Mouse (Mus musculus) gastrocnemius, adult 2 months (tissue): ENCODE data around the gene Vps29. TPM values are rescaled to one million over a fixed set of nuclear protein-coding genes. Genes with fewer than 3 reads are reported as not detected.

ENCODE experiments used
- DNase-seq: peaks from one replicate; pipeline ENCODE4 v3.0.0; 2022
- H3K27ac ChIP-seq: fragments of 200-600 bp; 2 replicates; pipeline ENCODE4 v1.8.1; 2022; ENCODE audit warnings: mild to moderate bottlenecking
- H3K4me3 ChIP-seq: fragments of 200-600 bp; 2 replicates; pipeline ENCODE4 v1.8.1; 2022; ENCODE audit warnings: mild to moderate bottlenecking, moderate library complexity
- CTCF ChIP-seq: fragments of 200-600 bp; IDR thresholded peaks from 2 replicates; pipeline ENCODE4 v1.8.1; 2022; ENCODE audit warnings: antibody characterized with exemption, mild to moderate bottlenecking, moderate library complexity
- intact Hi-C: fragments of 180-260 bp; cut with DNase I; formaldehyde crosslinking; loops from one replicate; pipeline ENCODE4 v1.15.1; 2025
- total RNA-seq, 2 experiments: library from RNA; stranded (reverse); gene quantifications; 2 replicates each; pipeline ENCODE4 v1.2.3; 2021

Vps29 gene
- total RNA-seq, 2 experiments from 2014 or later: 35.0 to 46.0 TPM

DNA sequence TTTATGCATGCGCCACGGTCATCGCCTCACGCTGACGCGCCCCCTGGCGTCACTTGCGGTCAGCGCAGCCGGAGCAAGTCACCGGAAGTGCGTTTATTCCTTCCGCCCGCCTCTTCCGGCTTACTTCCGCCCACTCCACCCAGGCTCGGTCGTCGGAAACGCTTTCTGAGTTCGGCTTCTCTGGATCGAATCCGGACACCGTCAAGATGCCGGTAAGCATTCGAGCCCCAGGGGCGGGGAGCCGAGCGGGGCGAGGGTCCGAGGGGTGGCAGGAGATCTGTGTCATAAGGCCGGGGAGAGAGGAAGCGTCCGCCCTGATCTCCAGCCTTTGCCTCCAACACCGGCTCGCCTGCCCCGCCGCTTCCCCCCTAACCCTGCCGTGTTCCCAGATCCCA, 37.6 kb downstream of the Vps29 start, which contains the start of gene Arpc3:
Arpc3 (plus strand) TSS at position 93 of the 395 bp plus-strand sequence.
- peak; percentile 93 for DNase-seq
- intact Hi-C loops: loop anchor here (5.0 kb wide), 2 partner anchors 124 to 259 kb away; no protein-coding TSS in a partner anchor
- Histone ChIP-seq H3K4me3 (peak within 1 kb of the TSS; percentile 89), H3K27ac (peak within 1 kb of the TSS; percentile 94)
- peak; percentile 98 for TF ChIP-seq CTCF

DNA sequence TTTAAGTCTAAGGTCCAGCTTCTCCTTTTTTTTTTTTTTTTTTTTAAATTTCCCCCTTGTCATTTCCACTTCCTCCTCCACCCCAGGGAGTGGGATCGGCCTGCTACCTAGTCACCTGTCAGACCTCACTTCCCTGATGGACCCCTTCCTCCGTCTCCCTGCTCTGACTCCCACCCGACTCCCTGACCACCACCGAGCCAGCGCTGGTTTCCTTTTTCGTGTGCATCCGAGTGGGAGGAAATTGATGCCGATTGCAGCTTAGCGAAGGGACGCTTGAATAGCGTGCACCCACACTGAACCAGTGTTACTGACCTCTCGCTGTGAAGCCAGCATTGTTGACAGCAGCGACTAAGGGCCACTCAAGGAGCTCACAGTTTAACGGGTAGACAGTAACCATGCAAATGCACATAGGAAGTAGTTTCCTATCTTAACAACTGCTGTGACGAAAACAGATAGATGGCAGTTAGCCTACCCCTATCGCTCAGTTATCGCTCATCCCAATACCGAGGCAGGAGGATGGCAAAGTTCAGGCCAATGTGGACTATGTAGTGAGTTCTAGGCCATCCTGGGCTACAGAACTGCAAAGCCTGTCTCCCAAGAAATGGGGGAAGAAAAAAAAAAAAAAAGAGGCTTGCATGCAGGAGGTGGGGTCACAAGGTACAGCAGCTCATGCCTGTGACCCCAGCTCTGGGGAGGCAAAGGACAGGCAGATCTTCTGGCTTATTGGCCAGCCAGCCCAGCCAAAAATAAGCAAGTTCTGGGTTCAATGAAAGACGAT, 38.2 kb downstream of the Vps29 start:
- intact Hi-C loops: loop anchor here (5.0 kb wide), 2 partner anchors 125 to 260 kb away; no protein-coding TSS in a partner anchor
- Histone ChIP-seq H3K4me3 (peak overlapping the region; percentile 89), H3K27ac (peak overlapping the region; percentile 94)
- TF ChIP-seq CTCF: no peak
- DNase-seq: peak; percentile 38

- Histone ChIP-seq H3K27ac (no peak overlapping the region), H3K4me3 (no peak overlapping the region)
- peak; percentile 84 for TF ChIP-seq CTCF
- intact Hi-C loops: loop anchor here (5.0 kb wide), 2 partner anchors 127 to 262 kb away; no protein-coding TSS in a partner anchor
- DNase-seq: peak; percentile 79
These were observed 39.7 kb downstream of the Vps29 start for GRCm38 (mm10) chr5:122393887-122394286.

GRCm38 (mm10) chr5:122396791-122397190, 42.6 kb downstream of the Vps29 start:
- peak overlapping the region; percentile 83 for H3K27ac ChIP-seq
- DNase-seq: peak; percentile 42
- H3K4me3 ChIP-seq: peak overlapping the region; percentile 60
- no peak for TF ChIP-seq CTCF
- intact Hi-C loops: no loop called here

DNA sequence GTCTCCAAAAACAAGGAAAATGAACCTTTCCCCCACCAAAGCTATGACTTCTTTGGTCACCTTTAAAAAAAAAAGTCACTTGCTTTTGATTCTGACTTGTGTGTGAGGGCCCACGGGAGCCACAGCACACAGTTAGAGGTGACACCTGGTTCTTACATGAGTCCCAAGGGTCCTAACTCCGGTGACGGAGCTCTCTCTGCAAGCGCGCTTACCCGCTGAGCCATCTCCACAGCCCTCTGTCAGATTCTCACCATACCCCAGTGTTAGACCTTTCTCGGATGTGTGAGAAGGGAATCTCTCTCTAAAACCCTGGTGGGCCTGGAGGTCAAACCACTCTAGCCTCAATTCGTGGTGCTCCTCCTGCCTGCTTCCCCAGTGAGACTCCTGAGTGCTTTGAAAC, 43.3 kb downstream of the Vps29 start:
- intact Hi-C loops: no loop called here
- Histone ChIP-seq H3K27ac (peak overlapping the region; percentile 83), H3K4me3 (peak overlapping the region; percentile 60)
- DNase-seq: no peak
- TF ChIP-seq CTCF: no peak

GRCm38 (mm10) chr5:122399871-122400270, 45.7 kb downstream of the Vps29 start:
- H3K4me3 ChIP-seq: no peak overlapping the region
- no peak for TF ChIP-seq CTCF
- peak overlapping the region; percentile 87 for H3K27ac ChIP-seq
- no peak for DNase-seq
- intact Hi-C loops: no loop called here

DNA sequence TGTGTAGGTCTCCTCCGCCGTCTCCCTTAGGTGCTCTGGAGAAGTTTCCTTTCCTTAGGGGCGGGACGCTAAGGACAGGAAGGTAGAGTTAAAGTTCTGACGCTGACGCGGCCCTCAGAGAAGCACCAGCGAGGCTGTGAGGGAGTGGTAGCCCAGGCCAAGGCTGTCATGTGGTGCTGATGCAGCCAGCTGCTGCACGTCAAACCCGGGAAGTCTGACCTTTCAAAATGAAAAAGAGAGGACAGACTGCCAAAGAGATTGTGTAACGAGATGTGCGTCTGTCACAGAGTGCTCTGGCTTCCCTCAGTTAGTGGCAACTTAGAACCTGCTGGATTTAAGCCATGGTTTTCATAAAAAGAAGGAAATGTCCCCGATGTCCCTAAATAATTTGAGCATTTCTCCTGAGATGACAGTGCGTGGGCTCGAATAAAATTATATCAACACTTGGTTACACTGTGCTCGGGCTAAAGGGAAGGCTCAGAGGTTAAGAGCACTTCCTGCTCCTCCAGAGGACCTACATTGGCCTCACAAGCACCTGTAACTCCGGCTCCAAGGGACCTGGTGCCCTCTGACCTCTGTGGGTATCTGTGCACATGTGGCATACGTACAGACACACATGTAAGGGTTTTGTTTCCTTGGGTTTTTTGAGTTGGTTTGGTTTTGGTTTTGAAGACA, 46.6 kb downstream of the Vps29 start:
- Histone ChIP-seq H3K4me3 (peak overlapping the region; percentile 49), H3K27ac (peak overlapping the region; percentile 87)
- TF ChIP-seq CTCF: no peak
- DNase-seq: peak; percentile 81
- intact Hi-C loops: loop anchor here (1.0 kb wide), 2 partner anchors 227 to 326 kb away; no protein-coding TSS in a partner anchor

GRCm38 (mm10) chr5:122401303-122401640, 47.1 kb downstream of the Vps29 start:
- TF ChIP-seq CTCF: no peak; the same call in 1 of the 2 replicates
- intact Hi-C loops: loop anchor here (1.0 kb wide), 2 partner anchors 226 to 325 kb away; no protein-coding TSS in a partner anchor
- DNase-seq: peak; percentile 83
- peak overlapping the region; percentile 49 for H3K4me3 ChIP-seq
- H3K27ac ChIP-seq: peak overlapping the region; percentile 87

DNA sequence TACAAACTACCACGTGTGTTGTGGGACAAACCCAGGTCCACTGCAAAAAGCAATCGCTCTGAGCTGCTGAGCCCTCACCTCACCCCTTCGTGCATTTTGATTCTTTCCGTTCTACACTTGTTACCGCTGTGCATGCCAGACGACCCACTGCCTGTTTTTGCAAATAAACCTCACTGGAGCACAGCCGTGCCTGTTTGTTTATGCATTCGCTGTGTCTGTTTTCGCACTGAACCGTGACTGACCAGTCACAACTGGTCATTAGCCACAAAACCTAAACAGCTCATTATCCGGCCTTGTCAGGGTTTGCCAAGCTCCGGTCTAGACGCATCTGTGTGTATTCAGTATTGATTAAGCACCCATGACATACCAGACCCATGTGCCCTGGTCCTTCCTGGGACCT, 48.0 kb downstream of the Vps29 start:
- no peak for DNase-seq
- no peak for TF ChIP-seq CTCF
- intact Hi-C loops: no loop called here
- H3K4me3 ChIP-seq: no peak overlapping the region
- peak overlapping the region; percentile 53 for H3K27ac ChIP-seq

GRCm38 (mm10) chr5:122402772-122403171, 48.6 kb downstream of the Vps29 start:
- no peak for TF ChIP-seq CTCF
- DNase-seq: peak; percentile 63
- intact Hi-C loops: no loop called here

DNA sequence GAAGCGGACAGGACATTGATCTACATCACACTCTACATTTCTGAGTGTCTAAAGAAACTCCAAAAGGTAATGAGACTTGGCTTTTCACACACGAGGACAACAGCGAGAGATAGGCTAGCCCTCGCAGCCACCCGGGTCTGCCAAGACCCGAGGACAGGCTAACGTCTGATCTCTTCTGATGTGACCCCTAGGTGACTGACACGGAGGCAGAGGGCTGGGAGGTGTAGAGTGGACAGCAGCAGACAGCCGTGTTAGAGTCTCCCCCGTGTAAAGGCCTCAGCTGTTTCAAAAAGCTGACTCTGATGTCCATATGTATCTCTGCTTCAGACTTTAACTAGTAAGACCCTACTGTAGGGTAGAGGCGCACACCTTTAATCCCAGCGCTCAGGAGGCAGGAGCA, 49.2 kb downstream of the Vps29 start:
- no peak for TF ChIP-seq CTCF
- H3K27ac ChIP-seq: no peak overlapping the region
- no peak for DNase-seq
- H3K4me3 ChIP-seq: no peak overlapping the region
- intact Hi-C loops: no loop called here

More at GRCm38 (mm10) chr5:122402772-122403171, 48.6 kb downstream of the Vps29 start:
- Histone ChIP-seq H3K27ac (peak overlapping the region; percentile 53), H3K4me3 (no peak overlapping the region)

- TF ChIP-seq CTCF: no peak
- DNase-seq: no peak
- Histone ChIP-seq H3K27ac (no peak overlapping the region), H3K4me3 (no peak overlapping the region)
- intact Hi-C loops: loop anchor here (5.0 kb wide), 1 partner anchor 92 kb away; no protein-coding TSS in a partner anchor
These were observed 51.4 kb downstream of the Vps29 start for GRCm38 (mm10) chr5:122405537-122405936.
